Mouse (Mus musculus) kidney, postnatal 10 days (tissue): Measurements from ENCODE around the gene Slc25a54.

ENCODE experiments used
- DNase-seq: peaks from one replicate; pipeline ENCODE4 v3.0.0; 2021; ENCODE audit warnings: mixed read lengths

Slc25a54 gene

GRCm38 (mm10) chr3:109080169-109080568, at the start of gene Slc25a54:
Gene Slc25a54, plus strand, starts transcription at chr3:109080469.
- DNase-seq: no peak

GRCm38 (mm10) chr3:109030817-109031216, 49.5 kb upstream of the Slc25a54 start:
- DNase-seq: peak; percentile 66

DNA sequence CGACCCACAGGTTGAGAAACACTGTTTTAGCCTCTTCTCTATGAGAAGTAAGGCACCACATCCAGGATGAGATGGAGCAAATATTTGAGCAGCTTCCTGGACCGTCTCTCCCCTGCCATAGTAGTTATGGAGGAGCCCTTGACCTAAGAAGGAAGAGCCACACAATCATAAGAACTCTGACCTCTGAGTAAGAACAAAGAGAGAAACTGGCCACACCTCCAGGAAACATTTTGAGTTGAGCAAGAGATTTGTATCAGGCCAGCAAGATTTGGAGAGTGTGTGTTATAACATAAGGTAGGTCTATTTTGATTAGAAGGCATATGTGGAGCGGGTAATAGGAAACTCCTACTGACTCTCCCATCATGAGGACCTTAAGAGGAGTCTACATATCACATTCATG, 48.6 kb upstream of the Slc25a54 start:
- no peak for DNase-seq

DNA sequence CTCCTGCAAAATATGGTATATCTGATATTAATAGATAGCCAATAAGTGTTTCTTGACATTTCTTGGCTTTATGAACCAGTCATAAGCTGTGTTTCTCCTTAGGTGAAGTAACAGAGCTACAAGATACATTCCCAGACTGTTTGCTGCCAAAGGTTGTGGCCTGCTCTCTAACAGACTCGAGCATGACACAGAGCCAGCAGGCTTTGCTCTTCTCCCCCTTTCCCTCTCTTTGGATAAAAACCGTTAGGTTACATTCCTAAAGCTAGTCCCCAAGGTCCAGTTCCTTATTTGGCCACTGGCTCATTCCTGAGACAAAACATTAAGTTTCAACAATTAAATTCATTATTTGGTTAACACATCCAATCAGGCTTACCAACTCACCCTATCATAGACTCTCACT, 48.0 kb upstream of the Slc25a54 start:
- DNase-seq: no peak

DNA sequence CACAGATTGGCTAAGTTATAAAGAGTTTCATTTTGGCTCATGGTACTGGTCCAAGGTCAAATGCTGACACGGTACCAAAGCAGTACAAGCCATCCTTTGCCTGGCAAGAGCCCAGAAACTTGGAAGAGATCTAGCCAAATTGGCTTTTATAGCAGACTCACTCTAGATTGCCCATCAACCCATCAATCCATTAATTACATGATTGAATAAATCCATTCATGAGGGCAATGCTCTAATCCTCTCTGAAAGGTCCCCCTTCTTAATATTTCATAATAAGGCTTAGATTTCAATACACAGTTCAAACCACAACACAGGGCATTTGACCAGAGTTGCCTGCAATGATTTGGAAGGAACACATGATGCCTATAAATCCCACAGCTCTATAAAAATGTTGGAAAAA, 45.9 kb upstream of the Slc25a54 start:
- no peak for DNase-seq

GRCm38 (mm10) chr3:109040908-109041307, 39.4 kb upstream of the Slc25a54 start:
- no peak for DNase-seq

GRCm38 (mm10) chr3:109043395-109043794, 36.9 kb upstream of the Slc25a54 start:
- DNase-seq: no peak

DNA sequence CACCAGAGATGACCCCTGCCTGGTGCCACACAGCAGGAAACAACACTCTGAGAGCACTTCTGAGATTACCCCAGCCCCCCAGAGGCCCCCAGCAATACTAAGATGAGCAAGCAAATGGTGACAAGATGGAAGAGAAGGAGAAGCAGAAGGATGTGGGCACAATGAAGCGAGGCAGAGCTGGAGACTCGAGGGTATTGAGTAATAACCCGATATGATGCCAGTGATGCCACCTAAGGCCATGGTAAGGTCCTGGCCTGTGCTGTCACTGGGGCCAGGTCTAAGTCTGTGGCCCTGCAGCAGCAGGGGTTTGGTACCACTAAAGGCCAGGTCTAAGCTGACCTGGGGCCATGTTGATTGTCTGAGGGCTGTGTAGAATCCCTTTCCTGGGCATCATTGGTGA, 33.8 kb upstream of the Slc25a54 start:
- no peak for DNase-seq

DNA sequence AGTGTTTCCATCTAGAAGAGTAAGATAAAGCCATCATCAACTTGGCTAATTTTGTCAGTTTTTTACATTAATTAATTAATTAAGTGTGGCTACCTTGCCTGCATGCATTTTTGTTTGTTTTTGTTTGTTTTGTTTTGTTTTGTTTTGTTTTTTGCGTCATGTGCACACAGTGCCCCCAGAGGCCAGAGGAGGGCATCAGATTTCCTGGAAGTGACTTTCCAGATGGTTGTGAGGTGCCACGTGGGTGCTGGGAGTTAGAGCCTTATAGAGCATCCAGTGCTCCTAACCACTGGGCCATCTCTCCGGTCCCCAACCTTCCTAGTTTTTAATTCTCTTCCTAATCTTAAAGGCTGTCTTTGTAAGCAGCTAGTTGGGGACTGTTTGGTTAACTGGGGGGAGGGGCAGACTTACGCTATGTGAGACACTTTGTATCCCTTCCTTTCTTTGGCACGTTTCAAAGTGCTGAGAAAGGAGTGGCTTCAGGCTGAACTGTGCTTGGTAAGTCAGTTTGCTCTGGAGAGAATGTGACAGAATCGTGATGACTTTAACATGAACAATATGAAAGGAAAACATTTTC, 32.5 kb upstream of the Slc25a54 start:
- no peak for DNase-seq

DNA sequence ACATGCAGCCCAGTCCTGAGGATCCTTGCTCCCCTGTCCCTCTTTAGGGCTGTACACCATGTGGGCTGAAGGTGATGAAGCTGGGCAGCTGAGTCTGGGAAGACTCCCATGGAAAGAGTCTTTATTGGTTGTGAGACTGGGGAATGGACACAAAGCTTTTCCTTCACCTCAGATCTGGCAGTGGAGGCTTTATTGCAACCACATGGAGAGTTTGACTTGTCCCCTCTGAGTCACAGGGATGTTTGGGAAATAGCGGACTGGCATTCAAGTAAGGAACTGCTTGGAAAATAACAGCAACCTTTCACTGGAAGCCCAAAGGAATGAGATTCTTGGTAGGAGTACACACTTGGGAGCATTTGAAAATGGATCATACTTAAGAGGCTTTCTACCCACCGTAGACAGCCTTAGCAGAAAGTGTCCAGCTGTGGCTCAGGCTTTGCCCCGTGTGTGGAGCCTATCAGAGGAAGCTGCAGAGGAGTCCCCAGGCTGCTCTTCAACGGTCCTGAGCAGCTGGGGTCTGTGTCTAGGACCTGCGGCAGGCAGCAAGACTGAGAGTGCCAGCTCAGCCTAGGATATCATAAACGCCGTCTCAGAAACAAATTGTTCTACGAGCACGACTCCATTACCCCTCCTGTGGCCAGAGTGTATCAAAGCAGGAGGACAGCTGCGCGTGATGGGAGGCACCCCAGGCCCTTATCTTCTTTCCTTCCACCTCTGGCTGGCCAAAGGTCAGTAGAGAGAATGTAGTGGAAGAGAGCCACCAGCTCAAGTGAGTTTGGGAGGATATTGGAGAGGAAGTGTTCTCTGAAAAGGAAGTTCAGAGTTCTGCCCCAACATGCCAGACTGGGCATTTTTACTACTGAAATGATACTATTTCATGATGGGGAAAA, 29.0 kb upstream of the Slc25a54 start:
- DNase-seq: peak; percentile 28

DNA sequence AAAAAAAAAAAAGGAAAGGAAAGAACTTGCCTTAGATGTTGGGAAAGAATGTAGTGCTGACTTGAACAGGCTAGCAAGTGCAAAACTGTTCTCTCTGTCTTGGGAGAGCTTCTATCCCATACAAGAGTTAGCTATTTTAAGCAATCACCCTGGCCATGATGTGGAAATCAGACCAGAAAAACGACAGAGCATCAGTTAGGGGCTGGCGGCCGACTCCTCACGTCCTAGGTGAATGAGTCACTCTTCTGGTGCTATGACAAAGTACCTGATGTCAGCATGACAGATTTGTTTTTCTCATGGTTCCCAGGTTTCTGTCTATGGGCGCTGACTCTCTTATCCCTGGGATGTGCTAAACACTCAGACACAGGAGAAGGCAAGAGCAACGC, 28.3 kb upstream of the Slc25a54 start:
- no peak for DNase-seq

- DNase-seq: no peak
Observed at GRCm38 (mm10) chr3:109059903-109060302, 20.4 kb upstream of the Slc25a54 start.

DNA sequence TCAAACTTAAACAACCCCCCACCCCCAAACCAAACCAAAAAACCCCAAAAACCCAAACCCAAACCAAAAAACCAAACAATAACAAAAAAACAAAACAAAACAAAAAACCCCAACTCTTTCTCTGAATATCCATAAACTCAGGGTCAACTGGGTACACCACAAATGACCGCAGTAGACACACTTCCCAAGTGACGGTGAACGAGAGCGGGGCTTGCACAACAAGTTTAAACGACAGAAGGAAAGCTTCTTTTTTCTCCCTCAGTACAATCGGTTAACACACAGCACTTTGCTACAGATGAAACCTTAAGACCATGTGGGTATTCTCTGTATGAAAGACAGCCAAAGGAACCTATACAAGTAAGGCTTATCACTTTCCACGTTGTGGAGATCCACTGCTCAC, 17.9 kb upstream of the Slc25a54 start:
- no peak for DNase-seq

GRCm38 (mm10) chr3:109062989-109063388, 17.3 kb upstream of the Slc25a54 start:
- peak; percentile 36 for DNase-seq

DNA sequence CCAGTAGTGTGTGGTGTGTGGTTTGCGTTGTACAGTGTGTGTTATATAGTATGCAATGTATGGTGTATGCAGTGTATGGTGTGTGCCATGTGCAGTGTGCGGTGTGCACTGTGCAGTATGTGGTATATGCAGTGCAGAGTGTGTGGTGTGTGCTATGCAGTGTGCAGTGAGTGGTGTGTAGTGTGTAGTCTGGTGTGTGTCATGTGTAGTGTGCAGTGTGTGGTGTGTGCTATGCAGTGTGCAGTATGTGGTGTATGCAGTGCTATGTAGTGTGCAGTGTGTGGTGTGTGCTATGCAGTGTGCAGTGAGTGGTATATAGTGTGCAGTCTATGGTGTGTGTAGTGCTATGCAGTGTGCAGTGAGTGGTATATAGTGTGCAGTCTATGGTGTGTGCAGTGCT, 4.1 kb downstream of the Slc25a54 start:
- no peak for DNase-seq

DNA sequence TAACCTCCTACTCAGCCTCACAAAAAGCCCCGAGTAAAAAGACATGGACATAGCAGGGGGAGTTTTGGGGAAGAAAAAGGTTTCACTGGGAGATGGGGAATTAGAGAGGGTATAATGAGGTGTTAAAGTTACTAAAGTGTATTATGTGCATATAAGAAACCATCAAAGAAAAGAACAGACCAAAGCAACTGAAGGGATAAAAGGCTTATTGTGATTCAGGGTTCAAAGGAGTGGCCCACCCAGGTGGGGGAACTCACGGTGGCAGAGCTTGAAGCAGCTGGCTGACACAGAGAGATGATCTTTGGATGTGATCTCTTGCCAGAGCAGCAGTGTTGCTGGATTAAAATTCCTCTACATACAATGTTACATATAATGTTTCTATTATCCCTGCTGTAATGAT, 8.2 kb downstream of the Slc25a54 start:
- no peak for DNase-seq

DNA sequence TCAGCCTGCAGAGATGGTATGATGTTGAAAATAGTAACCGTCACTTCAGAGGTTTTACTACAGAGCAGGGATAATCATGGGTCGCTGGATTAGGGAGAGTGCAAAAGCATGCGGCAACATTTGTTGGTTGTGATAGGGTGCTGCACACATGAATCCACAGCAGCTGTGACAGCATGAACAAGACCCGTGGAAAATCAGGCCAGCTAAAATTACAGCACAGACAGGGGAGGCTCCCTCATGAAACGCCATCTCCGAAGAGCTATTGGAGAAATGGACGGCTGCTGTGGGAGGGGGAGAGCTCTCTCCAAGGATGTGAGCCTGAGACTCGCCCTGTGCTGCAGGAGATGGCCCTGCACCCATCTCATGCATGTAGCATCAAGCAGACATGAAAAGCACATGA, 24.4 kb downstream of the Slc25a54 start:
- DNase-seq: no peak

DNA sequence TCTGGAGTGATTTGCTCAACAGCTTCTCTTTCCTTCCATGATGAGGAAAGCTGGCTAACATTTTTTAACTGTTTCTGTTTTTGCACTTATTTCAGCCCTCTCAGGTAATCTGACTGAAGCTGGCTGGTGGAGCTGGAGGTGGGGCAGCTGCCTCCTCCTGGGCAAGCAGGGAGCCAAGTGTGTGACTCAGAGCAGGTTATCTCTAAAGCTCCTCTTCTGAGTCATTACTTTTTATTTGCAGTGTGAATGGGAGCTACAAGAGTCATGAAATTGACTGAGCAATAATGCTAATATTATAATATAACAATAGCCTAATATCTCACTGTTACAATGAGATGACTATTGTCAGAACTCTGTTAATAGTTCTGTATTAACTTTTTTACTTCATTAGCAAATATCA, 36.9 kb downstream of the Slc25a54 start:
- DNase-seq: no peak

DNA sequence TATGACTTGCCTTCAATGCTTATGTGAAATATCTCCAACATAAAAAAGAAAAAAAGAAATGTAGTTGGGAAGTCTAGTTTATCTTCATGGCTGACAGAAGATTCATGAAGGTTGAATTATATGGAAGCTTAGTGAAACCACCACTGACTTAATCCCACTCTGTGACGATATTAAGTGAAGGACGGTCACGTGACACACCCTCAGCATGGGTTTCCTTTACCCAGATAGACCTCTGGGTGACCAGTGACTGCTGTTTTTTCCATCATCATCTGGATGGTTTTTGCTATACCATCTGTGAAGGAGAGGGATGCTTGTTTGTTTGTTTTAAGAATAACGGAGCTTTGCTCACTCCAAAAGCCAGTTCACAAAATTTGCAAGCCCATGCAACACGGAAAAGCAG, 39.3 kb downstream of the Slc25a54 start:
- no peak for DNase-seq

DNA sequence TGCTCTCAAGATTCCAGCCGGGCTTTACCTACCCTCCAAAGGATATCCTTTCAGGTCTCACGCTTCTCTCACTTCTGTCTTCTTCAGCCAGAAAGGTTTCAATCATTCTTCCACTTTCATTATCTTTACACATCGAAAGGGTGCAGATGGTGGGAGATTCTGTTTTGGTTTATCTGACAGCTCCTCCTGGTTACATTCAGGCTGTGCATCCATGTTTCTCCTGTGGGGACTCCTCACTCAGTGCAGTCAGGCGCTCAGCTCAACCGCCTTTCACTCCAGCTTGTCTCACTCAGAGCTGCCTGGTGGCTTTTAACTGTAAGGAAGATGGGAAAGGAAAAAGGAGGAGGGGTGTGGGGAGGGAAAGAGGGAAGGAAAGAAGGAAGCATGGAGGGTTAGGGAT, 39.7 kb downstream of the Slc25a54 start:
- DNase-seq: no peak

DNA sequence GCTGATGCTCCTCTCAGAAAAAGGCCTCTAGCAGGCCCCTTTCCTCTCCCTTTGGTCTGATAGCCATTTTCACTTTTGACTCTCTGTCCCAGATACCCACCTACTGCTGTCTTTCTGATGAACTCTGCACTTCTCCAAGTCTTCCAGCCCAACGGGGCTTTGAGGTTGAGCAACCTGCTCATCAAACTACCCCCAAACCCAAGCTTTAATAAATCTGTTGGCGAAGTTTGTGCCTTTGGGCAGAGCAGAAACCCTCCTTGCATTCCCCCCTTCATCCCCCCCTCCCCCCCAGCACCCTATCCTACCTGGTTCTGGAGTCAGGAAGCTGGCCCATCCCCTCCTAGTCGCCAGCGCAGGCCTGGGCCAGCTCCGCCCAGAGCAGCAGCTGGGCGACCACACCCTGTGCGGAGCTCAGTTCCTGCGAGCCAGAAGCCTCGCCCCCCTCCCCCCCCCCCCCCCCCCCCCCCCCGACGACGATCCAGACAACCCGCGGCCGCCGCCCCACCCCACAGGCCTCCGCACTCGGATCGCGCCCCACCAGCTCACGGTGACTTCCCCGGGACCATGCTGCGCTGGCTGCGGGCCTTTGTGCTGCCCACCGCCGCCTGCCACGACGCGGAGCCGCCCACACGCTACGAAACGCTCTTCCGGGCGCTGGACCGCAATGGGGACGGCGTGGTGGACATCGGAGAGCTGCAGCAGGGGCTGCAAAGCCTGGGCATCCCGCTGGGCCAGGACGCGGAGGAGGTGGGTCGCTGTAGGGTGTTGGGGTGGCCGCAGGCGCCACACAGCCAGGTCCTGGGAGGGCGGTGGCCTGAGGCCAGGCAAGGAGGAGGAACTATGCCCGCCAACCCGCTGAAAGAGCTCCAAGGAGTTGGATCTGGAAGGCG, 42.6 kb downstream of the Slc25a54 start, which contains the start of gene Slc25a24:
Gene Slc25a24, plus strand, starts transcription at position 509 of the 890 bp plus-strand sequence.
- peak; percentile 66 for DNase-seq

- DNase-seq: peak; percentile 66
Observed at GRCm38 (mm10) chr3:109123531-109123981, 43.3 kb downstream of the Slc25a54 start.

GRCm38 (mm10) chr3:109124091-109124490, 43.8 kb downstream of the Slc25a54 start:
- DNase-seq: no peak
